Mouse (Mus musculus) intestine, postnatal 0 days (tissue): ENCODE data around the gene Gpld1. TPM values are rescaled to one million over a fixed set of nuclear protein-coding genes. Genes with fewer than 3 reads are reported as not detected.
A peak's percentile ranks its signal among the peaks of the same experiment; 100 is the strongest.

Experiments used
- ATAC-seq: fragments of 200-750 bp; cut with Nextera tagmentation; 2 replicates; pipeline ENCODE4 v1.8.0; 2017; ENCODE audit warnings: mild to moderate bottlenecking, moderate TSS enrichment, moderate library complexity
- H3K27ac ChIP-seq: fragments of 300-500 bp; sonication (generic); 2 replicates; pipeline ENCODE4 v1.5.1; 2014; ENCODE audit warnings: mild to moderate bottlenecking, low read depth, low read length, moderate library complexity
- H3K27me3 ChIP-seq: fragments of 300-500 bp; sonication (generic); replicated peaks from 2 replicates; pipeline ENCODE4 v1.6.1; 2014; ENCODE audit warnings: low read length, mixed read lengths; ENCODE audit not compliant: control insufficient read depth, insufficient read depth
- H3K36me3 ChIP-seq: fragments of 300-500 bp; sonication (generic); 2 replicates; pipeline ENCODE4 v1.6.1; 2014; ENCODE audit warnings: mild to moderate bottlenecking, moderate library complexity; ENCODE audit not compliant: control insufficient read depth, insufficient read depth
- H3K4me1 ChIP-seq: fragments of 300-500 bp; sonication (generic); replicated peaks from 2 replicates; pipeline ENCODE4 v1.6.1; 2014; ENCODE audit warnings: antibody characterized with exemption, low read length, mixed read lengths; ENCODE audit not compliant: control insufficient read depth, insufficient read depth
- H3K4me2 ChIP-seq: fragments of 300-500 bp; sonication (generic); replicated peaks from 2 replicates; pipeline ENCODE4 v1.6.1; 2014; ENCODE audit warnings: low read depth, mild to moderate bottlenecking, moderate library complexity
- H3K4me3 ChIP-seq: fragments of 300-500 bp; sonication (generic); 2 replicates; pipeline ENCODE4 v1.5.1; 2014; ENCODE audit warnings: low read depth, low read length
- H3K9ac ChIP-seq: fragments of 300-500 bp; sonication (generic); 2 replicates; pipeline ENCODE4 v1.6.1; 2014; ENCODE audit warnings: mild to moderate bottlenecking, low read depth, low read length
- H3K9me3 ChIP-seq: fragments of 300-500 bp; sonication (generic); 2 replicates; pipeline ENCODE4 v1.6.1; 2016; ENCODE audit warnings: mixed run types; ENCODE audit not compliant: control insufficient read depth
- CTCF ChIP-seq: sonication (generic); IDR thresholded peaks from 2 replicates; pipeline ENCODE4 v1.5.1; 2016; ENCODE audit warnings: low read depth, mild to moderate bottlenecking, control low read depth, antibody characterized with exemption, moderate library complexity
- WGBS: fragments of 180-500 bp; shearing (Covaris S2); extraction: QIAGEN DNeasy Blood & Tissue Kit; methylation state at CpG from one replicate; pipeline ENCODE4 v1.1.7; 2014; 5-methylcytosine and 5-hydroxymethylcytosine counted together
- polyA plus RNA-seq: library from polyadenylated mRNA; unstranded; fragments of >200 nt; fragmentation: Nextera tagmentation; extraction: Ambion mirVana; gene quantifications from 2 replicates; pipeline ENCODE4 v1.2.1, GENCODE M21; 2015

Gene Gpld1
- polyA plus RNA-seq, 1 experiment from 2014 or later: 0.65 TPM

- H3K27me3 ChIP-seq: no peaks in the 10 kb centered on the region
- H3K4me3 ChIP-seq: peak within 1 kb of the TSS; percentile 92
- no peaks in the 10 kb centered on the region for H3K9me3 ChIP-seq
- peak within 1 kb of the TSS; percentile 90 for H3K4me2 ChIP-seq
- under 1% methylated on average over 71 of the region's 84 CpGs for WGBS
- no peaks in the 10 kb centered on the region for H3K36me3 ChIP-seq
- H3K9ac ChIP-seq: peak within 1 kb of the TSS; percentile 91
- no peak for TF ChIP-seq CTCF
- peak within 1 kb of the TSS; percentile 83 for H3K27ac ChIP-seq
- ATAC-seq: peak; percentile 90
- peaks cover 5% of the 10 kb centered on the region; the same call in 1 of the 2 replicates for H3K4me1 ChIP-seq
Observed at GRCm38 (mm10) chr13:25019793-25020539, 77.0 kb downstream of the Gpld1 start, which contains the start of gene Mrs2. Mrs2 (minus strand) TSS chr13:25020379.

- H3K9me3 ChIP-seq: no peaks in the 10 kb centered on the region
- peak overlapping the region; percentile 91 for H3K9ac ChIP-seq
- WGBS: 16% methylated on average over 4 of the region's 4 CpGs
- 0 out of 2 replicates have a peak overlapping the region, but pooled peaks have one; percentile 83 for H3K27ac ChIP-seq
- 0 out of 2 replicates have a peak, but pooled peaks have one; percentile 15 for ATAC-seq
- no peaks in the 10 kb centered on the region for H3K27me3 ChIP-seq
- no peaks in the 10 kb centered on the region for H3K36me3 ChIP-seq
- H3K4me1 ChIP-seq: peaks cover 5% of the 10 kb centered on the region; the same call in 1 of the 2 replicates
- peak overlapping the region; percentile 92 for H3K4me3 ChIP-seq
- peak overlapping the region; percentile 90 for H3K4me2 ChIP-seq
- no peak for TF ChIP-seq CTCF
Observed at GRCm38 (mm10) chr13:25020540-25020892, 77.6 kb downstream of the Gpld1 start.

GRCm38 (mm10) chr13:25022386-25022785, 79.4 kb downstream of the Gpld1 start:
- H3K27me3 ChIP-seq: no peaks in the 10 kb centered on the region
- H3K4me2 ChIP-seq: no peak overlapping the region
- no peak for TF ChIP-seq CTCF
- no peaks in the 10 kb centered on the region for H3K9me3 ChIP-seq
- H3K4me1 ChIP-seq: peaks cover 5% of the 10 kb centered on the region; the same call in 1 of the 2 replicates
- no peak overlapping the region for H3K9ac ChIP-seq
- 70% methylated on average over 4 of the region's 4 CpGs for WGBS
- no peaks in the 10 kb centered on the region for H3K36me3 ChIP-seq
- no peak for ATAC-seq
- H3K4me3 ChIP-seq: no peak overlapping the region
- H3K27ac ChIP-seq: no peak overlapping the region

GRCm38 (mm10) chr13:25023129-25023528, 80.2 kb downstream of the Gpld1 start:
- Histone ChIP-seq H3K36me3 (no peaks in the 10 kb centered on the region), H3K27ac (no peak overlapping the region), H3K9me3 (no peaks in the 10 kb centered on the region), H3K4me3 (no peak overlapping the region), H3K27me3 (no peaks in the 10 kb centered on the region), H3K9ac (no peak overlapping the region), H3K4me1 (peaks cover 5% of the 10 kb centered on the region; the same call in 1 of the 2 replicates), H3K4me2 (no peak overlapping the region)
- no peak for TF ChIP-seq CTCF
- WGBS: 58% methylated on average over 3 of the region's 3 CpGs
- ATAC-seq: no peak

GRCm38 (mm10) chr13:25024655-25025054, 81.7 kb downstream of the Gpld1 start:
- H3K9me3 ChIP-seq: no peaks in the 10 kb centered on the region
- ATAC-seq: no peak
- WGBS: 41% methylated on average over 2 of the region's 2 CpGs
- no peak overlapping the region for H3K9ac ChIP-seq
- H3K27ac ChIP-seq: no peak overlapping the region
- H3K4me2 ChIP-seq: no peak overlapping the region
- TF ChIP-seq CTCF: peak; percentile 60
- no peak overlapping the region for H3K4me3 ChIP-seq
- H3K4me1 ChIP-seq: no peaks in the 10 kb centered on the region
- H3K36me3 ChIP-seq: no peaks in the 10 kb centered on the region
- H3K27me3 ChIP-seq: no peaks in the 10 kb centered on the region

- no peaks in the 10 kb centered on the region for H3K27me3 ChIP-seq
- WGBS: 49% methylated on average over 6 of the region's 6 CpGs
- H3K4me3 ChIP-seq: no peak overlapping the region
- ATAC-seq: no peak
- no peak overlapping the region for H3K27ac ChIP-seq
- TF ChIP-seq CTCF: no peak
- no peaks in the 10 kb centered on the region for H3K36me3 ChIP-seq
- no peak overlapping the region for H3K9ac ChIP-seq
- H3K4me1 ChIP-seq: no peaks in the 10 kb centered on the region
- H3K4me2 ChIP-seq: 0 out of 2 replicates have a peak overlapping the region, but pooled peaks have one; percentile 3
- no peaks in the 10 kb centered on the region for H3K9me3 ChIP-seq
Observed at GRCm38 (mm10) chr13:25026409-25027113, 83.6 kb downstream of the Gpld1 start.
